Mouse (Mus musculus) inflammation-experienced regulatory T-cells, adult 6 months (primary cell): ENCODE results near the gene Trim44. TPM values are rescaled to one million over a fixed set of nuclear protein-coding genes. Genes with fewer than 3 reads are reported as not detected.

ENCODE experiments used
- ATAC-seq: one replicate; pipeline ENCODE4 v1.8.0; 2017
- polyA plus RNA-seq, 3 experiments: library from polyadenylated mRNA; unstranded; fragments of 100-300 nt; shearing (Covaris generic); gene quantifications; one replicate each; pipeline ENCODE4 v1.2.1; 2017

Gene Trim44
- polyA plus RNA-seq, 3 experiments from 2014 or later: 3.6 to 9.9 (median 9.3) TPM

GRCm38 (mm10) chr2:102406324-102407304 is 1.0 kb downstream of the Trim44 start:
- ATAC-seq: no peak

GRCm38 (mm10) chr2:102403982-102404381 is 3.6 kb downstream of the Trim44 start:
- no peak for ATAC-seq

GRCm38 (mm10) chr2:102403306-102403705 is 4.3 kb downstream of the Trim44 start:
- no peak for ATAC-seq

- ATAC-seq: peak; percentile 30
Measured at GRCm38 (mm10) chr2:102401352-102401692, 6.3 kb downstream of the Trim44 start.

- peak; percentile 86 for ATAC-seq
Measured at GRCm38 (mm10) chr2:102400605-102401351, 6.8 kb downstream of the Trim44 start.

GRCm38 (mm10) chr2:102399864-102400604 is 7.6 kb downstream of the Trim44 start:
- no peak for ATAC-seq

GRCm38 (mm10) chr2:102396493-102396892 is 11.1 kb downstream of the Trim44 start:
- no peak for ATAC-seq

- no peak for ATAC-seq
Measured at GRCm38 (mm10) chr2:102393457-102393856, 14.2 kb downstream of the Trim44 start.

- no peak for ATAC-seq
Measured at GRCm38 (mm10) chr2:102385328-102385902, 22.2 kb downstream of the Trim44 start.

- ATAC-seq: no peak
Measured at GRCm38 (mm10) chr2:102384496-102384895, 23.1 kb downstream of the Trim44 start.

GRCm38 (mm10) chr2:102384057-102384456 is 23.6 kb downstream of the Trim44 start:
- ATAC-seq: peak; percentile 67

GRCm38 (mm10) chr2:102383069-102383834 is 24.4 kb downstream of the Trim44 start:
- ATAC-seq: no peak

- no peak for ATAC-seq
Measured at GRCm38 (mm10) chr2:102382519-102382918, 25.1 kb downstream of the Trim44 start.

GRCm38 (mm10) chr2:102380581-102380980 is 27.0 kb downstream of the Trim44 start:
- ATAC-seq: no peak

- no peak for ATAC-seq
Measured at GRCm38 (mm10) chr2:102378928-102379327, 28.7 kb downstream of the Trim44 start.

GRCm38 (mm10) chr2:102378381-102378780 is 29.2 kb downstream of the Trim44 start:
- no peak for ATAC-seq

GRCm38 (mm10) chr2:102377370-102377769 is 30.3 kb downstream of the Trim44 start:
- no peak for ATAC-seq

- no peak for ATAC-seq
Measured at GRCm38 (mm10) chr2:102373406-102374105, 34.1 kb downstream of the Trim44 start.

GRCm38 (mm10) chr2:102372690-102373089 is 34.9 kb downstream of the Trim44 start:
- no peak for ATAC-seq

GRCm38 (mm10) chr2:102371332-102371731 is 36.3 kb downstream of the Trim44 start:
- ATAC-seq: no peak

- ATAC-seq: no peak
Measured at GRCm38 (mm10) chr2:102365983-102366545, 41.6 kb downstream of the Trim44 start.
